In the genomic region with DNA sequence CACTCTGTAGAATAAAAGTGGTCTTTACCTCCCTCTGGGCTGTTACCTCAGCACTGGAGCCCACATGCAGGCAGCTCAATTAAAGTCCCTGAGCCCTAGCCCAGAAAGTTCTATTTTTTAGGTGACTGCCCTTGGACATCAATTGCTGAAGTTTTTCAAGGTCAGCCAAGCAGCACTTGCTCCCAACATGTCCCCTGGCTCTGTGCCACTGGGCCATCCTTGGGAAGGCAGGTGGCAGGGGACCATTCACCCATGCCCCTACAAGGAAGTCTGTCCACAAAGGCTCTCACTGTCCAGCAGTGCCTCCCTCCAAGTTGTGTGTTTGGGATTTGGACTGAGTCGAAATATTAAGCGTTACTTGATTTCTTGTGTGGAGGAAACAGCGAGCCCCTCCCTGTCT, we compare ENCODE assay signal across 15 mouse cellular contexts.
"Had no signal": no experiment of that assay in that cellular context is flagged by ENCODE, and none has a peak within 500 bp of the region (broad histone marks: within the 10 kb centered on the region; RNA-seq: fewer than 3 reads in every experiment).

No protein-coding gene starts in this region.

- H3K27me3 ChIP-seq: limb, embryonic 15.5 days; liver, embryonic 12.5 days; neural tube, embryonic 13.5 days had no signal

- H3K4me2 ChIP-seq: limb, embryonic 15.5 days; liver, embryonic 12.5 days; lung, embryonic 14.5 days; neural tube, embryonic 13.5 days had no signal

- DNase-seq: kidney, adult 9 months; lung, embryonic 14.5 days; lung, postnatal 10 days; lung, postnatal 4 days; right cerebral cortex, adult 18-20 months; right cerebral cortex, postnatal 25 days; thymus, adult 18-20 months; thymus, postnatal 14 days had no signal

- H3K9ac ChIP-seq: limb, embryonic 15.5 days; liver, embryonic 12.5 days; lung, embryonic 14.5 days; neural tube, embryonic 13.5 days had no signal

- H3K9me3 ChIP-seq: limb, embryonic 15.5 days; liver, embryonic 12.5 days; midbrain, embryonic 10.5 days; neural tube, embryonic 13.5 days had no signal

- ATAC-seq: intestine, embryonic 16.5 days; liver, embryonic 12.5 days; midbrain, embryonic 16.5 days had no signal

- H3K4me1 ChIP-seq: liver, embryonic 12.5 days had no signal

- H3K4me3 ChIP-seq: limb, embryonic 15.5 days; liver, embryonic 12.5 days; midbrain, embryonic 10.5 days; neural tube, embryonic 13.5 days had no signal

- H3K27ac ChIP-seq: kidney, postnatal 0 days; limb, embryonic 15.5 days; liver, embryonic 12.5 days; midbrain, embryonic 10.5 days; neural tube, embryonic 13.5 days had no signal

- H3K36me3 ChIP-seq: limb, embryonic 15.5 days; liver, embryonic 12.5 days; midbrain, embryonic 10.5 days; neural tube, embryonic 13.5 days had no signal
